Mouse (Mus musculus) left cerebral cortex, postnatal 36 days (tissue): ENCODE measurements at regions not wholly inside any gene's neighbourhood (a gene's known extent, or its start where the extent isn't known, plus 50 kb on each side); places are given as distances from the start of the nearest gene placed in this dataset.
"Not testable (repeated sequence)": the region's sequence is repeated elsewhere in the genome, so short reads cannot be mapped to it uniquely, and the experiment has no call there.

Experiments
- DNase-seq, 2 experiments: peaks; one replicate each; pipeline ENCODE4 v3.0.0; 2021 to 2022; ENCODE audit warnings: low spot score in 2 of 2, mixed read lengths in 1 of 2
- intact Hi-C: fragments of 180-260 bp; cut with DNase I; formaldehyde crosslinking; loops from one replicate; pipeline ENCODE4 v1.15.1; 2025

GRCm38 (mm10) chrX:50560915-50561314, 132.6 kb upstream of the Olfr1324 start:
- intact Hi-C loops = loop anchor here (5.0 kb wide), 1 partner anchor 36 kb away; no protein-coding TSS in a partner anchor
- no peak for DNase-seq

GRCm38 (mm10) chrX:50550297-50550696, 122.0 kb upstream of the Olfr1324 start:
- intact Hi-C loops = no loop called here

GRCm38 (mm10) chrX:50549713-50550112, 121.4 kb upstream of the Olfr1324 start:
- peak in 1 of 2 experiments; percentile 74 for DNase-seq
- intact Hi-C loops = no loop called here

More at GRCm38 (mm10) chrX:50550297-50550696, 122.0 kb upstream of the Olfr1324 start:
- peak in 1 of 2 experiments; percentile 31 for DNase-seq

GRCm38 (mm10) chrX:50537785-50538159, 109.5 kb upstream of the Olfr1324 start:
- DNase-seq = not testable (repeated sequence)

GRCm38 (mm10) chrX:50537122-50537784, 109.0 kb upstream of the Olfr1324 start:
- intact Hi-C loops = no loop called here
- DNase-seq = peak; percentile 26 to 68

More at GRCm38 (mm10) chrX:50537785-50538159, 109.5 kb upstream of the Olfr1324 start:
- intact Hi-C loops = not testable (repeated sequence)

GRCm38 (mm10) chrX:50504047-50504446, 75.7 kb upstream of the Olfr1324 start:
- DNase-seq = no peak
- intact Hi-C loops = loop anchor here (10.0 kb wide), 2 partner anchors 1129 to 1159 kb away; no protein-coding TSS in a partner anchor

GRCm38 (mm10) chrX:50501181-50501580, 72.9 kb upstream of the Olfr1324 start:
- no peak for DNase-seq
- intact Hi-C loops = loop anchor here (10.0 kb wide), 2 partner anchors 1126 to 1156 kb away; no protein-coding TSS in a partner anchor

- intact Hi-C loops, DNase-seq: not testable (repeated sequence)
These were observed 62.2 kb upstream of the Olfr1324 start for GRCm38 (mm10) chrX:50490477-50490967.
